Mouse (Mus musculus): ENCODE measurements at regions not wholly inside any gene's neighbourhood (a gene's known extent, or its start where the extent isn't known, plus 50 kb on each side); places are given as distances from the start of the nearest gene placed in this dataset.
A peak's percentile ranks its signal among the peaks of the same experiment; 100 is the strongest.

- WGBS = 66% methylated on average over 7 of the region's 7 CpGs
- H3K27ac ChIP-seq (ENCODE audit: control insufficient read depth, insufficient read depth, low read depth, low read length, poor library complexity) = no peak overlapping the region
Measured at GRCm38 (mm10) chr7:137773965-137774310, 336.5 kb downstream of the Glrx3 start.

GRCm38 (mm10) chr7:137783954-137784353, 346.5 kb downstream of the Glrx3 start:
- TF ChIP-seq POLR2A (IDR thresholded peaks at IDR 0.05; ENCODE audit: borderline replicate concordance, control insufficient read depth, low read depth, low read length) (no peak), CTCF (IDR thresholded peaks at IDR 0.05; ENCODE audit: control insufficient read depth, insufficient read depth, low read length) (peak; percentile 49)
- no peaks in the 10 kb centered on the region for H3K4me1 ChIP-seq (ENCODE audit: control insufficient read depth, insufficient read depth, low read length)
- H3K4me3 ChIP-seq (replicated peaks; ENCODE audit: control insufficient read depth, low read depth, low read length) = no peak overlapping the region
- no peak overlapping the region for H3K27ac ChIP-seq (ENCODE audit: control insufficient read depth, insufficient read depth, low read depth, low read length, poor library complexity)

More at GRCm38 (mm10) chr7:137773965-137774310, 336.5 kb downstream of the Glrx3 start:
- no peaks in the 10 kb centered on the region for H3K4me1 ChIP-seq (ENCODE audit: control insufficient read depth, insufficient read depth, low read length)
- TF ChIP-seq POLR2A (IDR thresholded peaks at IDR 0.05; ENCODE audit: borderline replicate concordance, control insufficient read depth, low read depth, low read length) (no peak), CTCF (IDR thresholded peaks at IDR 0.05; ENCODE audit: control insufficient read depth, insufficient read depth, low read length) (no peak)
- H3K4me3 ChIP-seq (replicated peaks; ENCODE audit: control insufficient read depth, low read depth, low read length) = no peak overlapping the region

GRCm38 (mm10) chr7:137805361-137805760, 367.9 kb downstream of the Glrx3 start:
- 73% methylated on average over 6 of the region's 6 CpGs for WGBS
- TF ChIP-seq POLR2A (IDR thresholded peaks at IDR 0.05; ENCODE audit: borderline replicate concordance, control insufficient read depth, low read depth, low read length) (no peak), CTCF (IDR thresholded peaks at IDR 0.05; ENCODE audit: control insufficient read depth, insufficient read depth, low read length) (no peak)
- Histone ChIP-seq H3K4me1 (ENCODE audit: control insufficient read depth, insufficient read depth, low read length) (no peaks in the 10 kb centered on the region), H3K27ac (ENCODE audit: control insufficient read depth, insufficient read depth, low read depth, low read length, poor library complexity) (no peak overlapping the region), H3K4me3 (replicated peaks; ENCODE audit: control insufficient read depth, low read depth, low read length) (no peak overlapping the region)

GRCm38 (mm10) chr7:137812839-137813238, 375.4 kb downstream of the Glrx3 start:
- H3K4me1 ChIP-seq (ENCODE audit: control insufficient read depth, insufficient read depth, low read length) = no peaks in the 10 kb centered on the region
- WGBS = 74% methylated on average over 3 of the region's 3 CpGs
- no peak for TF ChIP-seq CTCF (IDR thresholded peaks at IDR 0.05; ENCODE audit: control insufficient read depth, insufficient read depth, low read length)
- TF ChIP-seq POLR2A (IDR thresholded peaks at IDR 0.05; ENCODE audit: borderline replicate concordance, control insufficient read depth, low read depth, low read length) = no peak
- no peak overlapping the region for H3K27ac ChIP-seq (ENCODE audit: control insufficient read depth, insufficient read depth, low read depth, low read length, poor library complexity)
- H3K4me3 ChIP-seq (replicated peaks; ENCODE audit: control insufficient read depth, low read depth, low read length) = no peak overlapping the region

- Histone ChIP-seq H3K27ac (ENCODE audit: control insufficient read depth, insufficient read depth, low read depth, low read length, poor library complexity) (no peak overlapping the region), H3K4me1 (ENCODE audit: control insufficient read depth, insufficient read depth, low read length) (no peaks in the 10 kb centered on the region), H3K4me3 (replicated peaks; ENCODE audit: control insufficient read depth, low read depth, low read length) (no peak overlapping the region)
- TF ChIP-seq CTCF (IDR thresholded peaks at IDR 0.05; ENCODE audit: control insufficient read depth, insufficient read depth, low read length) = no peak
- TF ChIP-seq POLR2A (IDR thresholded peaks at IDR 0.05; ENCODE audit: borderline replicate concordance, control insufficient read depth, low read depth, low read length) = no peak
- WGBS = 68% methylated on average over 2 of the region's 2 CpGs
Measured at GRCm38 (mm10) chr7:137840520-137840919, 403.1 kb downstream of the Glrx3 start.

GRCm38 (mm10) chr7:137841044-137841443, 403.6 kb downstream of the Glrx3 start:
- WGBS = 73% methylated on average over 5 of the region's 5 CpGs
- no peaks in the 10 kb centered on the region for H3K4me1 ChIP-seq (ENCODE audit: control insufficient read depth, insufficient read depth, low read length)

GRCm38 (mm10) chr7:137841456-137842100, 404.2 kb downstream of the Glrx3 start:
- 40% methylated on average over 8 of the region's 8 CpGs for WGBS
- no peak overlapping the region for H3K27ac ChIP-seq (ENCODE audit: control insufficient read depth, insufficient read depth, low read depth, low read length, poor library complexity)
- TF ChIP-seq CTCF (IDR thresholded peaks at IDR 0.05; ENCODE audit: control insufficient read depth, insufficient read depth, low read length) = no peak
- TF ChIP-seq POLR2A (IDR thresholded peaks at IDR 0.05; ENCODE audit: borderline replicate concordance, control insufficient read depth, low read depth, low read length) = no peak
- no peaks in the 10 kb centered on the region for H3K4me1 ChIP-seq (ENCODE audit: control insufficient read depth, insufficient read depth, low read length)
- H3K4me3 ChIP-seq (replicated peaks; ENCODE audit: control insufficient read depth, low read depth, low read length) = no peak overlapping the region

More at GRCm38 (mm10) chr7:137841044-137841443, 403.6 kb downstream of the Glrx3 start:
- no peak overlapping the region for H3K27ac ChIP-seq (ENCODE audit: control insufficient read depth, insufficient read depth, low read depth, low read length, poor library complexity)
- H3K4me3 ChIP-seq (replicated peaks; ENCODE audit: control insufficient read depth, low read depth, low read length) = no peak overlapping the region
- TF ChIP-seq CTCF (IDR thresholded peaks at IDR 0.05; ENCODE audit: control insufficient read depth, insufficient read depth, low read length) (no peak), POLR2A (IDR thresholded peaks at IDR 0.05; ENCODE audit: borderline replicate concordance, control insufficient read depth, low read depth, low read length) (no peak)

- TF ChIP-seq CTCF (IDR thresholded peaks at IDR 0.05; ENCODE audit: control insufficient read depth, insufficient read depth, low read length) (no peak), POLR2A (IDR thresholded peaks at IDR 0.05; ENCODE audit: borderline replicate concordance, control insufficient read depth, low read depth, low read length) (no peak)
- H3K4me1 ChIP-seq (ENCODE audit: control insufficient read depth, insufficient read depth, low read length) = no peaks in the 10 kb centered on the region
- H3K4me3 ChIP-seq (replicated peaks; ENCODE audit: control insufficient read depth, low read depth, low read length) = no peak overlapping the region
- 85% methylated on average over 11 of the region's 11 CpGs for WGBS
- no peak overlapping the region for H3K27ac ChIP-seq (ENCODE audit: control insufficient read depth, insufficient read depth, low read depth, low read length, poor library complexity)
Measured at GRCm38 (mm10) chr7:137847856-137848255, 410.4 kb downstream of the Glrx3 start.

GRCm38 (mm10) chr7:137851061-137851460, 413.6 kb downstream of the Glrx3 start:
- Histone ChIP-seq H3K4me3 (replicated peaks; ENCODE audit: control insufficient read depth, low read depth, low read length) (no peak overlapping the region), H3K4me1 (ENCODE audit: control insufficient read depth, insufficient read depth, low read length) (no peaks in the 10 kb centered on the region), H3K27ac (ENCODE audit: control insufficient read depth, insufficient read depth, low read depth, low read length, poor library complexity) (no peak overlapping the region)
- WGBS = 72% methylated on average over 4 of the region's 4 CpGs
- TF ChIP-seq POLR2A (IDR thresholded peaks at IDR 0.05; ENCODE audit: borderline replicate concordance, control insufficient read depth, low read depth, low read length) = no peak
- TF ChIP-seq CTCF (IDR thresholded peaks at IDR 0.05; ENCODE audit: control insufficient read depth, insufficient read depth, low read length) = no peak

All from bone marrow, adult 2 months (tissue).